Mouse (Mus musculus) cerebellum, adult (tissue): ENCODE measurements at regions not wholly inside any gene's neighbourhood (a gene's known extent, or its start where the extent isn't known, plus 50 kb on each side); places are given as distances from the start of the nearest gene placed in this dataset.

ENCODE experiments used
- ATAC-seq: cut with Nextera tagmentation; 2 replicates; pipeline ENCODE4 v1.9.2; 2017; ENCODE audit warnings: mild to moderate bottlenecking, moderate library complexity, mixed read lengths; ENCODE audit not compliant: insufficient number of reproducible peaks, low FRiP score, low TSS enrichment

- no peak for ATAC-seq
These were observed 133.3 kb upstream of the Irf2bp2 start for GRCm38 (mm10) chr8:126727068-126727467.

- ATAC-seq, result no peak
These were observed 129.7 kb upstream of the Irf2bp2 start for GRCm38 (mm10) chr8:126723259-126724122.

- no peak for ATAC-seq
These were observed 127.8 kb upstream of the Irf2bp2 start for GRCm38 (mm10) chr8:126721621-126722020.

GRCm38 (mm10) chr8:126720473-126721145, 126.8 kb upstream of the Irf2bp2 start:
- no peak for ATAC-seq

- no peak for ATAC-seq
These were observed 126.0 kb upstream of the Irf2bp2 start for GRCm38 (mm10) chr8:126719748-126720147.

GRCm38 (mm10) chr8:126717652-126718155, 123.9 kb upstream of the Irf2bp2 start:
- ATAC-seq, result peak; percentile 93

GRCm38 (mm10) chr8:126715666-126716065, 121.9 kb upstream of the Irf2bp2 start:
- no peak for ATAC-seq

- ATAC-seq, result no peak
These were observed 119.9 kb upstream of the Irf2bp2 start for GRCm38 (mm10) chr8:126713602-126714145.

GRCm38 (mm10) chr8:126713181-126713580, 119.4 kb upstream of the Irf2bp2 start:
- no peak for ATAC-seq

GRCm38 (mm10) chr8:126712749-126713148, 119.0 kb upstream of the Irf2bp2 start:
- ATAC-seq, result no peak

- no peak for ATAC-seq
These were observed 115.2 kb upstream of the Irf2bp2 start for GRCm38 (mm10) chr8:126708956-126709355.

- ATAC-seq, result no peak
These were observed 113.6 kb upstream of the Irf2bp2 start for GRCm38 (mm10) chr8:126707300-126707902.

- no peak for ATAC-seq
These were observed 112.5 kb upstream of the Irf2bp2 start for GRCm38 (mm10) chr8:126706247-126706646.

GRCm38 (mm10) chr8:126705391-126705790, 111.6 kb upstream of the Irf2bp2 start:
- ATAC-seq, result no peak

GRCm38 (mm10) chr8:126704706-126705105, 110.9 kb upstream of the Irf2bp2 start:
- no peak for ATAC-seq

GRCm38 (mm10) chr8:126703546-126703945, 109.8 kb upstream of the Irf2bp2 start:
- no peak for ATAC-seq

GRCm38 (mm10) chr8:126702294-126702693, 108.5 kb upstream of the Irf2bp2 start:
- no peak for ATAC-seq

GRCm38 (mm10) chr8:126699389-126699775, 105.6 kb upstream of the Irf2bp2 start:
- no peak for ATAC-seq

- ATAC-seq, result no peak
These were observed 105.0 kb upstream of the Irf2bp2 start for GRCm38 (mm10) chr8:126698601-126699388.
